7 mouse cellular contexts compared by ENCODE assay signal in the genomic region with DNA sequence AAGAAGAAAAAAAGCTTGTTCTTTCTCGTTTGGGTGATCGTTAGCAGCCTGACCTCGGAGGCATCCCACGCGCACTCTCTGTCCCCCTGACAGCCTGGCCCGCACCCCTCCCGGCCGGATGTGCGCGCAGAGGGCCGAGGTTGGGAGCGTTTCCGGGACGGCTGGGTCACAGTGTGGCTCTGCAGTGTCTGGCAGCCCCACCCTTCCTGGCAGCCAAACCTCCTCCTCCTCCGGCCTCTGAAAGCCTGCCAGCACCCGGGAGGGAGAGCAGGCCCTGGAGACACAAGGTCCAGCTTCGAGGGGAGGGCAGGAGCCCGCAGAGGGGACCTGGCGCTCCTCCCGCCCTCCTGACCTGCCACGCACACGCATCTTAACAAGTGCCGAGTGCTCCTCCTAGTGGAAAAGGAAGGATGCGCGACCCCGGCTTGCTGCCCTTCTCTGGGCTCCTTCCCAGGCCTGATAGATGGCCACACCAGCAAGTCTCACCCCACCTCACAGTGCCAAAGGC.
DNase-seq lines count a peak whose midpoint lies in the region; ATAC-seq and TF ChIP-seq lines count a peak whose summit lies in the region.

No protein-coding gene starts in this region.

- H3K79me2 ChIP-seq in heart, adult 2 months (replicated peaks; ENCODE audit: control insufficient read depth, insufficient read depth, low read length), result no peaks in the 10 kb centered on the region

- DNase-seq in adrenal gland, postnatal 10 days, result peak; percentile 97
- peak; percentile 96 to 99 for DNase-seq in heart, adult 2 months
- DNase-seq in kidney, adult 8-10 months, result peak; percentile 99
- DNase-seq in midbrain, embryonic 14.5 days, result peak; percentile 92
- DNase-seq in spleen, adult 12 weeks (ENCODE audit: low spot score), result peak; percentile 45

- under 1% methylated on average over 26 of the region's 26 CpGs for WGBS in embryonic facial prominence, embryonic 12.5 days
- WGBS in heart, adult 2 months, result 0% methylated on average over 26 of the region's 26 CpGs
- WGBS in limb, embryonic 12.5 days, result under 1% methylated on average over 26 of the region's 26 CpGs
- WGBS in midbrain, embryonic 14.5 days, result under 1% methylated on average over 26 of the region's 26 CpGs

- no peak for ATAC-seq in embryonic facial prominence, embryonic 12.5 days (ENCODE audit: insufficient number of reproducible peaks, insufficient read depth, low FRiP score, low TSS enrichment)
- ATAC-seq in limb, embryonic 12.5 days (ENCODE audit: insufficient number of reproducible peaks, insufficient read depth, low FRiP score, low TSS enrichment, low read depth), result no peak
- peak; percentile 72 for ATAC-seq in midbrain, embryonic 14.5 days (ENCODE audit: low FRiP score, low TSS enrichment)

- no peaks in the 10 kb centered on the region for H3K9me3 ChIP-seq in embryonic facial prominence, embryonic 12.5 days
- no peaks in the 10 kb centered on the region for H3K9me3 ChIP-seq in limb, embryonic 12.5 days
- no peaks in the 10 kb centered on the region for H3K9me3 ChIP-seq in midbrain, embryonic 14.5 days (ENCODE audit: control insufficient read depth, low read length)

- intact Hi-C loops in heart, adult 2 months (cut with DNase I), result loop anchor here (1.0 to 10.0 kb wide), 9 partner anchors 49 to 459 kb away; no protein-coding TSS in a partner anchor

- TF ChIP-seq EP300 in heart, adult 2 months (IDR thresholded peaks at IDR 0.05; ENCODE audit: insufficient read depth, low read depth, low read length), result peak; percentile 86

- peak; percentile 96 for TF ChIP-seq CTCF in heart, adult 2 months (IDR thresholded peaks at IDR 0.05)

- peaks cover 5% of the 10 kb centered on the region; the same call in 1 of the 2 replicates for H3K27me3 ChIP-seq in embryonic facial prominence, embryonic 12.5 days
- H3K27me3 ChIP-seq in heart, adult 2 months (ENCODE audit: control insufficient read depth, insufficient read depth, low read length), result no peaks in the 10 kb centered on the region
- H3K27me3 ChIP-seq in limb, embryonic 12.5 days, result peaks cover 15% of the 10 kb centered on the region
- peaks cover 64% of the 10 kb centered on the region for H3K27me3 ChIP-seq in midbrain, embryonic 14.5 days (ENCODE audit: control insufficient read depth, insufficient read depth, low read length)

- H3K4me1 ChIP-seq in embryonic facial prominence, embryonic 12.5 days, result peaks cover 69% of the 10 kb centered on the region
- H3K4me1 ChIP-seq in heart, adult 2 months (ENCODE audit: control insufficient read depth, insufficient read depth, low read length), result peaks cover 36% of the 10 kb centered on the region
- peaks cover 67% of the 10 kb centered on the region for H3K4me1 ChIP-seq in limb, embryonic 12.5 days (replicated peaks)
- H3K4me1 ChIP-seq in midbrain, embryonic 14.5 days (ENCODE audit: control insufficient read depth, insufficient read depth, low read length), result no peaks in the 10 kb centered on the region

- H3K36me3 ChIP-seq in embryonic facial prominence, embryonic 12.5 days, result no peaks in the 10 kb centered on the region
- H3K36me3 ChIP-seq in heart, adult 2 months (ENCODE audit: control insufficient read depth, insufficient read depth, low read length), result no peaks in the 10 kb centered on the region; the same call in 1 of the 2 replicates
- H3K36me3 ChIP-seq in limb, embryonic 12.5 days, result no peaks in the 10 kb centered on the region
- no peaks in the 10 kb centered on the region for H3K36me3 ChIP-seq in midbrain, embryonic 14.5 days (ENCODE audit: control insufficient read depth, insufficient read depth, low read length)

- H3K27ac ChIP-seq in embryonic facial prominence, embryonic 12.5 days, result peak overlapping the region; percentile 61
- peak overlapping the region; percentile 92 for H3K27ac ChIP-seq in heart, adult 2 months
- H3K27ac ChIP-seq in limb, embryonic 12.5 days, result peak overlapping the region; percentile 59; the same call in 1 of the 2 replicates
- H3K27ac ChIP-seq in midbrain, embryonic 14.5 days (replicated peaks; ENCODE audit: low read depth, low read length), result no peak overlapping the region

- H3K4me3 ChIP-seq in embryonic facial prominence, embryonic 12.5 days, result peak overlapping the region; percentile 24
- H3K4me3 ChIP-seq in heart, adult 2 months, result peak overlapping the region; percentile 53
- H3K4me3 ChIP-seq in limb, embryonic 12.5 days (replicated peaks), result peak overlapping the region; percentile 33
- H3K4me3 ChIP-seq in midbrain, embryonic 14.5 days (replicated peaks; ENCODE audit: low read depth, low read length), result peak overlapping the region; percentile 43

- TF ChIP-seq POLR2A in heart, adult 2 months (IDR thresholded peaks at IDR 0.05; ENCODE audit: insufficient read depth, low read depth, low read length), result peak; percentile 71; the same call in 1 of the 2 replicates

- H3K4me2 ChIP-seq in embryonic facial prominence, embryonic 12.5 days (replicated peaks), result peak overlapping the region; percentile 49
- peak overlapping the region; percentile 67 for H3K4me2 ChIP-seq in limb, embryonic 12.5 days
- H3K4me2 ChIP-seq in midbrain, embryonic 14.5 days (ENCODE audit: low read length), result peak overlapping the region; percentile 74

- H3K9ac ChIP-seq in embryonic facial prominence, embryonic 12.5 days, result peak overlapping the region; percentile 25
- H3K9ac ChIP-seq in heart, adult 2 months (ENCODE audit: low read depth, low read length), result no peak overlapping the region
- H3K9ac ChIP-seq in limb, embryonic 12.5 days (replicated peaks), result peak overlapping the region; percentile 57
- H3K9ac ChIP-seq in midbrain, embryonic 14.5 days (replicated peaks; ENCODE audit: low read length), result peak overlapping the region; percentile 54; the same call in 1 of the 2 replicates

Comparison
In these comparisons a context has a peak if more than half of its experiments do, and no peak if none do; other contexts are left out.
1. DNase-seq: peak in every context shown above with its lines; median percentile 99 in kidney, adult 8-10 months; 98 in heart, adult 2 months; 97 in adrenal gland, postnatal 10 days; 92 in midbrain, embryonic 14.5 days; 45 in spleen, adult 12 weeks.